Mouse (Mus musculus) ES-Bruce4 (cell line): ENCODE results near the gene Gpx3. TPM values are rescaled to one million over a fixed set of nuclear protein-coding genes. Genes with fewer than 3 reads are reported as not detected.
"Not testable (repeated sequence)": the region's sequence is repeated elsewhere in the genome, so short reads cannot be mapped to it uniquely, and the experiment has no call there.

ENCODE experiments used
- H3K27ac ChIP-seq: 2 replicates; pipeline ENCODE4 v1.5.1; 2012; ENCODE audit warnings: low read length, inconsistent platforms; ENCODE audit not compliant: insufficient read depth
- H3K27me3 ChIP-seq: 2 replicates; pipeline ENCODE4 v1.6.1; 2012; ENCODE audit warnings: mild to moderate bottlenecking, low read length, inconsistent platforms; ENCODE audit not compliant: control insufficient read depth, poor library complexity, insufficient read depth, severe bottlenecking
- H3K36me3 ChIP-seq: 2 replicates; pipeline ENCODE4 v1.6.1; 2012; ENCODE audit warnings: inconsistent platforms, mild to moderate bottlenecking, low read length, moderate library complexity; ENCODE audit not compliant: control insufficient read depth, poor library complexity, insufficient read depth, severe bottlenecking
- H3K4me1 ChIP-seq: one replicate; pipeline ENCODE4 v1.8.1; 2011; ENCODE audit warnings: low read length; ENCODE audit not compliant: control insufficient read depth, insufficient read depth
- H3K4me3 ChIP-seq: 2 replicates; pipeline ENCODE4 v1.5.1; 2011; ENCODE audit warnings: low read depth, mild to moderate bottlenecking, low read length
- H3K9ac ChIP-seq: 2 replicates; pipeline ENCODE4 v1.6.1; 2012; ENCODE audit warnings: low read depth, mild to moderate bottlenecking, inconsistent platforms; ENCODE audit not compliant: poor library complexity, severe bottlenecking
- H3K9me3 ChIP-seq: replicated peaks from 2 replicates; pipeline ENCODE4 v1.6.1; 2012; ENCODE audit warnings: mild to moderate bottlenecking, low read length, inconsistent platforms; ENCODE audit not compliant: control insufficient read depth, poor library complexity, insufficient read depth, severe bottlenecking
- CTCF ChIP-seq: IDR thresholded peaks from one replicate; pipeline ENCODE4 v1.8.1; 2011; ENCODE audit warnings: low read depth, low read length
- EP300 ChIP-seq: IDR thresholded peaks from 2 replicates; pipeline ENCODE4 v1.6.1; 2011; ENCODE audit warnings: low read depth, low read length; ENCODE audit not compliant: insufficient read depth
- POLR2A ChIP-seq: IDR thresholded peaks from one replicate; pipeline ENCODE4 v1.8.1; 2011; ENCODE audit warnings: low read length; ENCODE audit not compliant: insufficient read depth
- polyA plus RNA-seq: library from polyadenylated mRNA; stranded (reverse); fragments of >200 nt; gene quantifications from 2 replicates; pipeline ENCODE4 v1.2.4, GENCODE M21; 2011; ENCODE audit warnings: low read depth; ENCODE audit not compliant: missing spikeins, insufficient read depth, insufficient read length

The Gpx3 gene
- polyA plus RNA-seq, 1 experiment = 52.4 TPM

- no peaks in the 10 kb centered on the region for H3K9me3 ChIP-seq
- peaks cover 4% of the 10 kb centered on the region; the same call in 1 of the 2 replicates for H3K36me3 ChIP-seq
- H3K27ac ChIP-seq = no peak overlapping the region
- H3K27me3 ChIP-seq = no peaks in the 10 kb centered on the region
- H3K9ac ChIP-seq = no peak overlapping the region
- no peaks in the 10 kb centered on the region for H3K4me1 ChIP-seq
- H3K4me3 ChIP-seq = no peak overlapping the region
- TF ChIP-seq POLR2A = no peak
- TF ChIP-seq EP300 = no peak
- TF ChIP-seq CTCF = no peak
Observed at GRCm38 (mm10) chr11:54950684-54951083, 48.4 kb downstream of the Gpx3 start.

- Histone ChIP-seq H3K9ac (no peak overlapping the region), H3K27me3 (no peaks in the 10 kb centered on the region)
- no peak for TF ChIP-seq CTCF
- no peak for TF ChIP-seq EP300
- no peak for TF ChIP-seq POLR2A
Observed at GRCm38 (mm10) chr11:54952651-54953050, 50.4 kb downstream of the Gpx3 start.

GRCm38 (mm10) chr11:54953993-54954446 lies 51.8 kb downstream of the Gpx3 start:
- H3K9me3 ChIP-seq = no peaks in the 10 kb centered on the region
- H3K36me3 ChIP-seq = no peaks in the 10 kb centered on the region
- H3K4me1 ChIP-seq = peaks cover 3% of the 10 kb centered on the region
- peak overlapping the region; percentile 2; the same call in 1 of the 2 replicates for H3K4me3 ChIP-seq
- H3K27me3 ChIP-seq = no peaks in the 10 kb centered on the region
- TF ChIP-seq CTCF = no peak
- no peak for TF ChIP-seq POLR2A
- no peak for TF ChIP-seq EP300
- H3K9ac ChIP-seq = no peak overlapping the region
- peak overlapping the region; percentile 6; the same call in 1 of the 2 replicates for H3K27ac ChIP-seq

More at GRCm38 (mm10) chr11:54952651-54953050, 50.4 kb downstream of the Gpx3 start:
- Histone ChIP-seq H3K4me3 (no peak overlapping the region), H3K4me1 (peaks cover 3% of the 10 kb centered on the region), H3K27ac (no peak overlapping the region), H3K36me3 (peaks cover under 1% of the 10 kb centered on the region; the same call in 1 of the 2 replicates), H3K9me3 (no peaks in the 10 kb centered on the region)

- TF ChIP-seq POLR2A (no peak), EP300 (no peak), CTCF (no peak)
- Histone ChIP-seq H3K27ac (no peak overlapping the region), H3K4me3 (peak overlapping the region; percentile 57; the same call in 1 of the 2 replicates), H3K4me1 (peaks cover 7% of the 10 kb centered on the region), H3K9me3 (no peaks in the 10 kb centered on the region), H3K36me3 (no peaks in the 10 kb centered on the region), H3K27me3 (no peaks in the 10 kb centered on the region), H3K9ac (peak overlapping the region; percentile 93)
Observed at GRCm38 (mm10) chr11:54954716-54955115, 52.5 kb downstream of the Gpx3 start.

- not testable (repeated sequence) for H3K36me3 ChIP-seq, H3K9me3 ChIP-seq, H3K27me3 ChIP-seq, H3K4me1 ChIP-seq, H3K27ac ChIP-seq
- H3K9ac ChIP-seq = peak overlapping the region; percentile 93
- H3K4me3 ChIP-seq = peak overlapping the region; percentile 69
Observed at GRCm38 (mm10) chr11:54955400-54955734, 53.1 kb downstream of the Gpx3 start.

DNA sequence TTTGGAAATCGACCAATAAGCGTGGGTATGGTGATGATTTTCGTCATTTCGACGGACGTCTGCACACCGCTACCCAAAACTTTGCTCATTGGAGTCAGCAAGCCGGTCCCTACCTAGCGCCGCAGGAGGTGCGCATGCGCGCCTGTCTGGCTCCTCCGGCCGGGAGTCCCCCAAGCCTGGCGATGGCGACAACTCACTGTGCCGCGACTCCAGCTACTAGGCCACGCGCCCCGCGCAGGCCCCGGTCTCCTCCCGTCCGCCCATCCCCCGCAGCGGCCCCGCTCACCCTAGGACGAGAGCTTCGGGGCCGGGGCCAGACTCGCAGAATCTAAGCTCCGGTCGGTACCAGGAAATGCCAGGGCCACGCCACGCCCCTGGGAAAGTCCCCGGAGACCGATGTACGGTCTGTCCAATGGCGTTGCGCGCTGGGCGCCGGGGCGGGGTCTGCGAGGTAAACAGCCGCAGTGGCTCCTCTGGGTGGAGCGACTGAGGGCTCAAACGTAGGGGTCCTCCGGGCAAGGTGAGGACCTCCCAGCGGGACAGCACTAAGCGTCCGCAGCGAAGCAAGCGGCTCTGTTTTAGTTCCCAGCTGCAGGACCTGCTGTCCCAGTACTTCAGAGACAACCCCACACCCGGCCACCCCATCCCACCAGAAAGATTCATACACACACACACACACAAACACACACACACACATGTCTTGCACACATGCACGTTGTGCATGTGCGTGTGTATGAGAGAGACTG lies 53.7 kb downstream of the Gpx3 start:
- TF ChIP-seq POLR2A (peak; percentile 53), EP300 (0 out of 2 replicates have a peak, but pooled peaks have one; percentile 36), CTCF (no peak)
- peaks cover 11% of the 10 kb centered on the region for H3K4me1 ChIP-seq
- H3K27ac ChIP-seq = peak overlapping the region; percentile 89
- H3K27me3 ChIP-seq = no peaks in the 10 kb centered on the region
- H3K9ac ChIP-seq = peak overlapping the region; percentile 93
- no peaks in the 10 kb centered on the region for H3K9me3 ChIP-seq
- H3K4me3 ChIP-seq = peak overlapping the region; percentile 87
- no peaks in the 10 kb centered on the region for H3K36me3 ChIP-seq
